Mouse (Mus musculus): ENCODE results near the gene Ndufs2. TPM values are rescaled to one million over a fixed set of nuclear protein-coding genes. Genes with fewer than 3 reads are reported as not detected.

The Ndufs2 gene
- polyA plus RNA-seq, 1 experiment = 131 TPM

GRCm38 (mm10) chr1:171222238-171223155 is 28.7 kb downstream of the Ndufs2 start, which contains the start of gene Tomm40l:
Tomm40l (minus strand) TSS chr1:171222514.
- Histone ChIP-seq H3K27ac (ENCODE audit: insufficient read depth, low read depth, low read length) (peak within 1 kb of the TSS; percentile 42), H3K4me1 (ENCODE audit: control insufficient read depth, insufficient read depth, low read length) (peaks cover 41% of the 10 kb centered on the region), H3K4me3 (ENCODE audit: insufficient read depth, low read length) (peak within 1 kb of the TSS; percentile 78)
- TF ChIP-seq POLR2A (IDR thresholded peaks at IDR 0.05; ENCODE audit: borderline replicate concordance, low read depth, low read length) (no peak; the same call in 1 of the 2 replicates), CTCF (IDR thresholded peaks at IDR 0.05; ENCODE audit: low read depth, low read length) (no peak)

- TF ChIP-seq CTCF (IDR thresholded peaks at IDR 0.05; ENCODE audit: low read depth, low read length) (no peak), POLR2A (IDR thresholded peaks at IDR 0.05; ENCODE audit: borderline replicate concordance, low read depth, low read length) (0 out of 2 replicates have a peak, but pooled peaks have one; percentile 3)
- H3K27ac ChIP-seq (ENCODE audit: insufficient read depth, low read depth, low read length) = peak overlapping the region; percentile 42
- peaks cover 33% of the 10 kb centered on the region for H3K4me1 ChIP-seq (ENCODE audit: control insufficient read depth, insufficient read depth, low read length)
- H3K4me3 ChIP-seq (ENCODE audit: insufficient read depth, low read length) = peak overlapping the region; percentile 78
Observed at GRCm38 (mm10) chr1:171221281-171222193, 29.7 kb downstream of the Ndufs2 start.

- Histone ChIP-seq H3K4me1 (ENCODE audit: control insufficient read depth, insufficient read depth, low read length) (peaks cover 31% of the 10 kb centered on the region), H3K4me3 (ENCODE audit: insufficient read depth, low read length) (peak overlapping the region; percentile 78), H3K27ac (ENCODE audit: insufficient read depth, low read depth, low read length) (peak overlapping the region; percentile 42; the same call in 1 of the 2 replicates)
- TF ChIP-seq CTCF (IDR thresholded peaks at IDR 0.05; ENCODE audit: low read depth, low read length) (peak; percentile 74), POLR2A (IDR thresholded peaks at IDR 0.05; ENCODE audit: borderline replicate concordance, low read depth, low read length) (no peak)
Observed at GRCm38 (mm10) chr1:171220871-171221270, 30.3 kb downstream of the Ndufs2 start.

- Histone ChIP-seq H3K4me1 (ENCODE audit: control insufficient read depth, insufficient read depth, low read length) (peaks cover 18% of the 10 kb centered on the region), H3K4me3 (ENCODE audit: insufficient read depth, low read length) (no peak overlapping the region), H3K27ac (ENCODE audit: insufficient read depth, low read depth, low read length) (no peak overlapping the region)
- no peak for TF ChIP-seq CTCF (IDR thresholded peaks at IDR 0.05; ENCODE audit: low read depth, low read length)
- TF ChIP-seq POLR2A (IDR thresholded peaks at IDR 0.05; ENCODE audit: borderline replicate concordance, low read depth, low read length) = no peak
Observed at GRCm38 (mm10) chr1:171216241-171216955, 34.8 kb downstream of the Ndufs2 start.

GRCm38 (mm10) chr1:171213801-171214496 is 37.2 kb downstream of the Ndufs2 start, which contains the start of gene Nr1i3:
Nr1i3 (plus strand) TSS chr1:171213970.
- H3K27ac ChIP-seq (ENCODE audit: insufficient read depth, low read depth, low read length) = no peak within 1 kb of the TSS
- H3K4me1 ChIP-seq (ENCODE audit: control insufficient read depth, insufficient read depth, low read length) = peaks cover 31% of the 10 kb centered on the region
- no peak within 1 kb of the TSS for H3K4me3 ChIP-seq (ENCODE audit: insufficient read depth, low read length)
- TF ChIP-seq CTCF (IDR thresholded peaks at IDR 0.05; ENCODE audit: low read depth, low read length) (no peak), POLR2A (IDR thresholded peaks at IDR 0.05; ENCODE audit: borderline replicate concordance, low read depth, low read length) (no peak)

- peaks cover 31% of the 10 kb centered on the region for H3K4me1 ChIP-seq (ENCODE audit: control insufficient read depth, insufficient read depth, low read length)
- no peak overlapping the region for H3K4me3 ChIP-seq (ENCODE audit: insufficient read depth, low read length)
- no peak for TF ChIP-seq CTCF (IDR thresholded peaks at IDR 0.05; ENCODE audit: low read depth, low read length)
- TF ChIP-seq POLR2A (IDR thresholded peaks at IDR 0.05; ENCODE audit: borderline replicate concordance, low read depth, low read length) = no peak
- no peak overlapping the region for H3K27ac ChIP-seq (ENCODE audit: insufficient read depth, low read depth, low read length)
Observed at GRCm38 (mm10) chr1:171212854-171213253, 38.3 kb downstream of the Ndufs2 start.

GRCm38 (mm10) chr1:171209409-171209808 is 41.8 kb downstream of the Ndufs2 start:
- Histone ChIP-seq H3K4me3 (ENCODE audit: insufficient read depth, low read length) (no peak overlapping the region), H3K4me1 (ENCODE audit: control insufficient read depth, insufficient read depth, low read length) (peaks cover 28% of the 10 kb centered on the region), H3K27ac (ENCODE audit: insufficient read depth, low read depth, low read length) (no peak overlapping the region)
- TF ChIP-seq POLR2A (IDR thresholded peaks at IDR 0.05; ENCODE audit: borderline replicate concordance, low read depth, low read length) (no peak), CTCF (IDR thresholded peaks at IDR 0.05; ENCODE audit: low read depth, low read length) (no peak)

GRCm38 (mm10) chr1:171205704-171206493 is 45.3 kb downstream of the Ndufs2 start:
- no peak for TF ChIP-seq POLR2A (IDR thresholded peaks at IDR 0.05; ENCODE audit: borderline replicate concordance, low read depth, low read length)
- no peak for TF ChIP-seq CTCF (IDR thresholded peaks at IDR 0.05; ENCODE audit: low read depth, low read length)

More at GRCm38 (mm10) chr1:171205704-171206493, 45.3 kb downstream of the Ndufs2 start:
- no peak overlapping the region for H3K4me3 ChIP-seq (ENCODE audit: insufficient read depth, low read length)
- no peak overlapping the region for H3K27ac ChIP-seq (ENCODE audit: insufficient read depth, low read depth, low read length)
- peaks cover 16% of the 10 kb centered on the region for H3K4me1 ChIP-seq (ENCODE audit: control insufficient read depth, insufficient read depth, low read length)

All from bone marrow macrophage, adult 2 months (primary cell).